Mouse (Mus musculus): ENCODE data around the gene Ces1g.

- TF ChIP-seq GATA1 (IDR thresholded peaks at IDR 0.05; ENCODE audit: low read length), result no peak
- TF ChIP-seq TAL1 (IDR thresholded peaks at IDR 0.05; ENCODE audit: low read length), result no peak
Measured at GRCm38 (mm10) chr8:93279556-93279955, 57.6 kb downstream of the Ces1g start, which contains the start of gene Ces1f.

Measured in erythroblast, embryonic 14.5 days (primary cell).